Mouse (Mus musculus): ENCODE measurements around the gene A230072I06Rik.

A230072I06Rik gene

GRCm38 (mm10) chr8:12278663-12279312, at the start of gene A230072I06Rik:
TSS of gene A230072I06Rik (plus strand) at chr8:12278819.
- DNase-seq (ENCODE audit: low read depth): no peak

DNA sequence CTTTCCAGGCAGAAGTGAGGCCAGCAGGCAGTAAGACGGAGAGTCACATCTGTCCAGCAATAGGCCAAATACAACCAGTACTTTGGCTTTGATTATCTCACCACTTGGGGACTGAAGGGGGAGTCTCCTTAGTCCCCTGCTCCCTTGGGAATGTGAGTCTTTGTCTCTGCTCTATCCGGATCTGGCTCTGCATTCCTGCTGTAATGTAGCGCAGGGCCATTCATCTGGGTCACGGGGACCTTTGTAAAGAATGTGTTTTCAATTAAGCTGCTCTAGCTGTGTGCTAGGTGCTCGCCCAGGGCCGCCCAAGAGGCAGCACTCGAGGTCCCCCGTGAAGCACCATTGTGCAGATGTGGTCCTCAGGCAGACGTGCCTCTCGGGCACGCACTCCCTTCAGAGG, 44.6 kb upstream of the A230072I06Rik start:
- no peak for DNase-seq (ENCODE audit: low read depth)

- DNase-seq (ENCODE audit: low read depth): no peak
Measured at GRCm38 (mm10) chr8:12238775-12239174, 39.8 kb upstream of the A230072I06Rik start.

- DNase-seq (ENCODE audit: low read depth): no peak
Measured at GRCm38 (mm10) chr8:12240143-12240542, 38.5 kb upstream of the A230072I06Rik start.

DNA sequence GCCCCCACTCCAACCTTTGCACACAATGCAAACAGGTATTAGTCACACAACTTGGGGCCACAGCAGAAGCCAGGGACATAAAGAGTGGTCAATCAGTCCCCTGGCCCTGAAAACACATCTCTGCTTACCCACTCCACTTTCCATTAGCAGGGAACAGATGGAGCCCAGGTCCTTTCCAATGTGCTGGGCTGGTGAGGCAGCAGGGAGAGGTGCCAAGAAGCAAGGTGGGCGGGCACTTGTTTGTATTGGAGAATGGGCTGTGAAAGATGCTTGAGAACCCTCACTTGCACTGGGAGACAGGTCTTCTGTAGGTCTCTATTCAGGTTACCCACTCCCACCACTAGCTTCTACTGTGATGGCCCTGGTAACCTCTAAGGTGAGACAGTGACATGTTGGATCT, 34.9 kb upstream of the A230072I06Rik start:
- DNase-seq (ENCODE audit: low read depth): no peak

DNA sequence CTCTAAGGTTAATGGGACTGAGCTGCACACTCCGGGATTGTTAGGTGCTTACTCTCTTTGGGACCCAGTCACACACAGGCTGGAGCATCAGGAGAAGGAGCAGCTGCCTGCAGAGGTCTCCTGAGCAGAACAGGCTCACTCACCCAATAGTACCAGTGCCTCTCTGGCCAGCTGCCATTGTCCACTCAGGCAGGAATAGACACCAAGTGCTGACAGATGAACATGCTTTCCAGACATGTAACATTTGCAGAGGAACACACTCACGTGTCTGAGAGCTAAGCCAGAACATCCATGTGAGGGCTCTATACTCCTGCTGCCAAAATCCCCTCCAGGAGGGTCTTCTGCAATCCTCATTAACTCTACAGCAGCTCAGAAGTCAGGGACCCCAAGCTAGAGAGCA, 18.7 kb upstream of the A230072I06Rik start:
- no peak for DNase-seq (ENCODE audit: low read depth)

DNA sequence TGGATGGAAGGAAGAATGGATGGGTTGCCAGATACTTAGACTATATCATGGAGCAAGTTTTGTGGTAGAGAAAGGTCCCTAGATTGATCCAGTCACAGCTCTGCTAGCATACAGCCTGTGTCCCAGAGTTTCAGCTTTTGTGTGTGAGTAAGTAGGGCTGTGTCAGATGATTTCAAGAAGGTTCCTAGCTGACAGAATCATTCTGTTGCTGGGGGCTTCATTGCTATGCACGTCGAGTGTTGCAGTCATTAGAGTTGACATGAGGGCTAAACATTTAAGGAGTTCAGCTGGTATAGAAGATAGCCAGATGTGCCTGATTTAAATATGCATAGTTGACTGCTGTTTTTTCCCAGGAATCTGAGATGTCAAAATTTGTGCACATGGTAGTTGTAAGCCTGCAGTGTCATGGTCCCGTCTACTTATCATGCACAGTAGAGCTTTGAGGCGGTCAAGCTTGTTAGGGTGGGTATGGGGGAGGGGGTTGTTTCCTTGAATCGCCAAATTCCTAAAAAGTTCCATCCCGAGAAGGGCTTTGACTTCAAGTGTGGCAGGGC, 18.1 kb upstream of the A230072I06Rik start:
- DNase-seq (ENCODE audit: low read depth): no peak

DNA sequence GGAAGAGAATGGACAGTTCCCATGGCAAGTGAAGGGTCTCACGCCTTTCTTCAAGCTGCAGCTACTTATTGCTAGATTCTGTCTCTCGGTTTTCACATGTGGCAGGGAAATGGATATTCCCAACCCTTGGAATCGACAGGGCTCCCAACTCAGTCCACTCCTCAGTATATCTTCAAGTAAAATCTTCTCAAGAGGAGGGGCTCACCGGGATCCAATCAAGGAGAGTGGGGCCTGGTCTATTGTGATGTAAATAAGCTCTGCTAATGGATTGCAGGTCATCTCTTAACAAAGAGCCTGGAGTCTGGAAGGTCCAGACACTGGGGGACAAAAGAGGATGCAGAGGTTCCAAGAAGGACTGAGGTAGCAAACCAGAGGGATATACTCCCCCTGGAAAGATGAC, 17.1 kb upstream of the A230072I06Rik start:
- DNase-seq (ENCODE audit: low read depth): no peak

- DNase-seq (ENCODE audit: low read depth): no peak
Measured at GRCm38 (mm10) chr8:12264996-12265395, 13.6 kb upstream of the A230072I06Rik start.

DNA sequence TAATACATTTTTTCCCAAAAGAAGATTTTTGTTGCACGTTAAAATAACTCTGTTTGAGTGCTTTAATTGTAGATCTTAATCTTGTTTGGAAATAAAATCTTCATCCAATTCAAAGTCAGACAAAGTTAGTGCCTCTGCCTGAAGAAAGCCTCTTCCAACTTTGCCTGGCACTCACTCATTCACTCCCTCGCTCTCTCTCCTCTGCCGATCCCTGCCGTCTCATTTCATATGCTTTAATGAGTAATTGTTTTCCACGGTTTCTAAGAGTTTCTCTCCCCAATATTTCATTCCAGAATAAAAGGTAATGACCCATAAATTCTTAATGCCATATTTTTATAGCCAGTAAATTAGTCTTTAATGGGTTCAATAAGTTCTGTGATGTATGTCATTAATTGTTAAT, 10.8 kb upstream of the A230072I06Rik start:
- no peak for DNase-seq (ENCODE audit: low read depth)

GRCm38 (mm10) chr8:12268306-12268829, 10.3 kb upstream of the A230072I06Rik start:
- DNase-seq (ENCODE audit: low read depth): no peak

GRCm38 (mm10) chr8:12279482-12280192, 1.0 kb downstream of the A230072I06Rik start:
- DNase-seq (ENCODE audit: low read depth): no peak

DNA sequence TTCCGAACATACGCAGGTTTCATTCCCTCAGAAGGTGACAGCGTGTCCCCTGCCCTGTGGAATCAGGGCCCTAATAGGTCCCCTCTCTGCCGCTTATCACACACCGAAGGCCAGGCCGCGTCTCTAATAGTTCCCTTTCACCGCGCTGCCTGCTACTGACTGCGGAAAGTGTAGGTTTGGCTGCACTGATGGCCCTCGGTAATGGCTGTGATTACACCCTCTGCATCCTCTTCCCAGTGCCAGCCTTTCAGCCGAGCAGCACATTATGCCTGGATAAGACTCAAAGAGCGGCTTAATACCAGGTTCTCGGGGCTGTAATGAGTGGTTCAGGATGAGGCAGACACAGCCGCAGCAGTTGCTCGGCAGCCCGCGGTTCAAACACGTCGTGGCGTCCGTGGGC, 3.5 kb downstream of the A230072I06Rik start:
- no peak for DNase-seq (ENCODE audit: low read depth)

GRCm38 (mm10) chr8:12290551-12290950, 11.9 kb downstream of the A230072I06Rik start:
- no peak for DNase-seq (ENCODE audit: low read depth)

GRCm38 (mm10) chr8:12298326-12298950, 19.8 kb downstream of the A230072I06Rik start:
- DNase-seq (ENCODE audit: low read depth): no peak

DNA sequence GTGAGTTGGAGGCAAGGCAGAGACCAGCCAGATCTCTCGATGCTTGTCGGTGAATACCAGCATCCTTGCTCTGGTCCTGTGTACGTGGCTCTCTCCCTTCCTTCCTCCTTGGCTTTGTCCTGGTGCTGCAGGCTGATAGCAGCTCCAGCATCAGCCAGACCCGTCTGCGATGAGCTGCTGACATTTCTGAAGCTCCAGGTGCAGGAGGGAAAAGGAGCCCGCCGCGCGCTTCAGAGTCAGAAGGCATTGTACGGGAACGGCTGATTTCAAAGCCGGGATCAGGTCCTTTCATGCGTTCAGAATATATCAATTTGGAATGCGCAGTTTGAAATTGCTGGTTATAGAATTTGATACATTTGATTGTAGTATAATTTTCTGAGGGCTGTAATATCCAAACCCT, 23.4 kb downstream of the A230072I06Rik start:
- no peak for DNase-seq (ENCODE audit: low read depth)

- DNase-seq (ENCODE audit: low read depth): no peak
Measured at GRCm38 (mm10) chr8:12312975-12313734, 34.5 kb downstream of the A230072I06Rik start.

GRCm38 (mm10) chr8:12314258-12314657, 35.6 kb downstream of the A230072I06Rik start:
- DNase-seq (ENCODE audit: low read depth): no peak

- DNase-seq (ENCODE audit: low read depth): no peak
Measured at GRCm38 (mm10) chr8:12315177-12315576, 36.6 kb downstream of the A230072I06Rik start.

DNA sequence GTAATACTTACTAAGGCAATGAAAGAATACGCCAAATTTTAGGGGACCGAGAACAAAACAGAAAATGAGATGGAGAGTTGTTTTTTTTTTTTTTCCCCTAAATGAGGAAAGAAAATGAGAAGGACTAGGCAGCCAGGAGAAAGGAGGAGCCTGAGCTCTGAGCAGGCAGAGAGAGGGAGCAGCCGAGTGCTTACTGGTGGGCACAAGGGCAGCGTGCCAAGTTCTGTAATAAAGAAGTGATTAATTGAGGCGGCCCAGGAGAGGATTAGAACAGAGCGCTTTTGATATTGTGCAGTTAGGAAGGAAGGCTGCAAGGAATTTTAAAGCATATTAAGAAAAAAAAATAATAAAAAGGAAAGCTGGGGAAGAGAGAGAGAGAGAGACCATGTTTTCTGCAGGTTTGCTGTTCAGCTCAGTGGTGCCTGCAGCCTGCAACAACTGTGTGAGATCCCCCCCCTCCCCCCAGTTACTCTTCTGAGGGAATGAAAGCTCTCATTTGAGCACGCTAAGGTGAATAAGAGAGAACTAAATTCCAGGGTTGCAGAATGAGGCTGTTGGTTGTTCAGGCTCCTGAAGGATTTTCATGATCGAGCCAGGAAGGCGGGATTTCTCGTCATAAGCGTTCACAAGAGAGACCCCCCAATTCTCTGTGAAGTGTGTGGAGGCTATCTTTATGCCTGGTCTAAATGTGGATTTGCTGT, 41.3 kb downstream of the A230072I06Rik start:
- no peak for DNase-seq (ENCODE audit: low read depth)

- DNase-seq (ENCODE audit: low read depth): no peak
Measured at GRCm38 (mm10) chr8:12322071-12322470, 43.5 kb downstream of the A230072I06Rik start.
